Mouse (Mus musculus): ENCODE data around the gene Srgap1.

- TF ChIP-seq CTCF (IDR thresholded peaks at IDR 0.05; ENCODE audit: extremely low read depth, insufficient read length, insufficient replicate concordance, low read depth, low read length) (peak; percentile 68), POLR2A (IDR thresholded peaks at IDR 0.05; ENCODE audit: low read depth, low read length) (no peak)
These were observed 731 bp upstream of the Srgap1 start for GRCm38 (mm10) chr10:122047727-122048365.
